Mouse (Mus musculus): ENCODE results near the gene Pde6g. TPM values are rescaled to one million over a fixed set of nuclear protein-coding genes. Genes with fewer than 3 reads are reported as not detected.

Pde6g gene
- polyA plus RNA-seq, 1 experiment from 2014 or later: 0.20 TPM

GRCm38 (mm10) chr11:120493351-120493750, 40.1 kb upstream of the Pde6g start:
- no peaks in the 10 kb centered on the region for H3K27me3 ChIP-seq (ENCODE audit: control insufficient read depth, insufficient read depth, low read length)
- 43% methylated on average over 3 of the region's 3 CpGs for WGBS
- peak overlapping the region; percentile 76; the same call in 1 of the 2 replicates for H3K9ac ChIP-seq (ENCODE audit: low read depth, low read length)
- H3K36me3 ChIP-seq (ENCODE audit: control insufficient read depth, insufficient read depth, low read length): peaks cover 47% of the 10 kb centered on the region
- H3K4me1 ChIP-seq (ENCODE audit: control insufficient read depth, insufficient read depth, low read length): peaks cover 26% of the 10 kb centered on the region
- H3K9me3 ChIP-seq (ENCODE audit: control insufficient read depth, low read length): no peaks in the 10 kb centered on the region
- H3K27ac ChIP-seq (ENCODE audit: low read depth, low read length): peak overlapping the region; percentile 78
- peak overlapping the region; percentile 91 for H3K4me2 ChIP-seq (replicated peaks; ENCODE audit: low read depth, low read length)
- no peak for ATAC-seq (ENCODE audit: low FRiP score, low TSS enrichment)
- peak overlapping the region; percentile 80 for H3K4me3 ChIP-seq (ENCODE audit: low read length)

- no peaks in the 10 kb centered on the region for H3K9me3 ChIP-seq (ENCODE audit: control insufficient read depth, low read length)
- H3K36me3 ChIP-seq (ENCODE audit: control insufficient read depth, insufficient read depth, low read length): peaks cover 47% of the 10 kb centered on the region
- H3K4me1 ChIP-seq (ENCODE audit: control insufficient read depth, insufficient read depth, low read length): peaks cover 26% of the 10 kb centered on the region
- no peaks in the 10 kb centered on the region for H3K27me3 ChIP-seq (ENCODE audit: control insufficient read depth, insufficient read depth, low read length)
- peak overlapping the region; percentile 78 for H3K27ac ChIP-seq (ENCODE audit: low read depth, low read length)
- 25% methylated on average over 3 of the region's 3 CpGs for WGBS
- ATAC-seq (ENCODE audit: low FRiP score, low TSS enrichment): no peak
- H3K4me3 ChIP-seq (ENCODE audit: low read length): peak overlapping the region; percentile 80
- H3K4me2 ChIP-seq (replicated peaks; ENCODE audit: low read depth, low read length): peak overlapping the region; percentile 91
- peak overlapping the region; percentile 76 for H3K9ac ChIP-seq (ENCODE audit: low read depth, low read length)
These were observed 39.5 kb upstream of the Pde6g start for GRCm38 (mm10) chr11:120492878-120493203.

GRCm38 (mm10) chr11:120492024-120492877, 39.0 kb upstream of the Pde6g start:
- peak overlapping the region; percentile 80 for H3K4me3 ChIP-seq (ENCODE audit: low read length)
- peak overlapping the region; percentile 78 for H3K27ac ChIP-seq (ENCODE audit: low read depth, low read length)
- no peaks in the 10 kb centered on the region for H3K9me3 ChIP-seq (ENCODE audit: control insufficient read depth, low read length)
- peaks cover 48% of the 10 kb centered on the region for H3K36me3 ChIP-seq (ENCODE audit: control insufficient read depth, insufficient read depth, low read length)
- H3K27me3 ChIP-seq (ENCODE audit: control insufficient read depth, insufficient read depth, low read length): no peaks in the 10 kb centered on the region
- peak overlapping the region; percentile 76 for H3K9ac ChIP-seq (ENCODE audit: low read depth, low read length)
- whole genome bisulfite sequencing: under 1% methylated on average over 48 of the region's 48 CpGs
- H3K4me2 ChIP-seq (replicated peaks; ENCODE audit: low read depth, low read length): peak overlapping the region; percentile 91
- peak; percentile 60 for ATAC-seq (ENCODE audit: low FRiP score, low TSS enrichment)
- peaks cover 26% of the 10 kb centered on the region for H3K4me1 ChIP-seq (ENCODE audit: control insufficient read depth, insufficient read depth, low read length)

- Histone ChIP-seq H3K4me1 (ENCODE audit: control insufficient read depth, insufficient read depth, low read length) (peaks cover 26% of the 10 kb centered on the region), H3K27ac (ENCODE audit: low read depth, low read length) (peak within 1 kb of the TSS; percentile 78), H3K27me3 (ENCODE audit: control insufficient read depth, insufficient read depth, low read length) (no peaks in the 10 kb centered on the region), H3K4me3 (ENCODE audit: low read length) (peak within 1 kb of the TSS; percentile 80), H3K9ac (ENCODE audit: low read depth, low read length) (peak within 1 kb of the TSS; percentile 76), H3K9me3 (ENCODE audit: control insufficient read depth, low read length) (no peaks in the 10 kb centered on the region), H3K4me2 (replicated peaks; ENCODE audit: low read depth, low read length) (peak within 1 kb of the TSS; percentile 91), H3K36me3 (ENCODE audit: control insufficient read depth, insufficient read depth, low read length) (peaks cover 48% of the 10 kb centered on the region)
- ATAC-seq (ENCODE audit: low FRiP score, low TSS enrichment): peak; percentile 88
- WGBS: 1% methylated on average over 35 of the region's 35 CpGs
These were observed 38.2 kb upstream of the Pde6g start, which contains the start of gene Slc25a10 for GRCm38 (mm10) chr11:120491317-120492023. Gene Slc25a10 (plus strand): TSS chr11:120491840.

DNA sequence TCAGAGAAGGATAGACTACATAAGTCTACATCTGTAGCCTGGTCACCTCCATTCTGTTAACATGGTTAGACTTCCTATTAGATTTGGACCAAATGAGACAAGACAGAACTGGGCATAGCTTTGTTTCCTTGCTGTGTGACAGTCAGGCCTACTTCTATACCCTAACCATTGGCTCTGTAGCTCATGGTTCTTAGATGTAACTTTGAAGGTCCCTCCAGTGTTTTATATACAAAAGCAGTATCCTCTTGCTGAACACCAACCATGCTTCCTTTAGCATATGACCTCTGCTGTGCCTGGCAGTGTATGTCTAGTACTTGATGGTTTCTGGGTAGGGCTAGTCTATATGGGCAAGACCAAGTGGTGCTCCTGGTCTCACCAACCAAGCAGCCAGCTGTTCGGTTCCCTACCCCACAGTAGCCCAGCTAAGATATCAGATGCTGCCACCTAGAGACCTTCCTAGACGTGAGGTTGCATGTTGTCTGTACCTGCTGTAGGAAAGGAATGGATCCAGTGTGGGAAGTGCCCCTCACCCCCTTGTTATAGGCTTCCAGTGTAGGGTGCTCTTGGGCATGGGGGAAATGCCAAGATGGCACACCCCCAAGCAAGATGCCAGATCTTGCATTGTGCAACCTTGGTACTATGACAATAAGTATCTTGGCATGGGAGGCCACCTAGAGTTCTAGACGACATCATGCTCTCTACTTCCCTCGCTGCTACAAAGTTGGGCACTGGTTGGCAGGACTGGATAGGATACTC, 37.2 kb upstream of the Pde6g start:
- Histone ChIP-seq H3K4me2 (replicated peaks; ENCODE audit: low read depth, low read length) (peak overlapping the region; percentile 91; the same call in 1 of the 2 replicates), H3K27ac (ENCODE audit: low read depth, low read length) (peak overlapping the region; percentile 76), H3K4me3 (ENCODE audit: low read length) (peak overlapping the region; percentile 80), H3K9ac (ENCODE audit: low read depth, low read length) (peak overlapping the region; percentile 76; the same call in 1 of the 2 replicates), H3K27me3 (ENCODE audit: control insufficient read depth, insufficient read depth, low read length) (no peaks in the 10 kb centered on the region), H3K9me3 (ENCODE audit: control insufficient read depth, low read length) (no peaks in the 10 kb centered on the region), H3K36me3 (ENCODE audit: control insufficient read depth, insufficient read depth, low read length) (peaks cover 46% of the 10 kb centered on the region), H3K4me1 (ENCODE audit: control insufficient read depth, insufficient read depth, low read length) (peaks cover 29% of the 10 kb centered on the region)
- ATAC-seq (ENCODE audit: low FRiP score, low TSS enrichment): no peak
- 34% methylated on average over 4 of the region's 4 CpGs for WGBS

DNA sequence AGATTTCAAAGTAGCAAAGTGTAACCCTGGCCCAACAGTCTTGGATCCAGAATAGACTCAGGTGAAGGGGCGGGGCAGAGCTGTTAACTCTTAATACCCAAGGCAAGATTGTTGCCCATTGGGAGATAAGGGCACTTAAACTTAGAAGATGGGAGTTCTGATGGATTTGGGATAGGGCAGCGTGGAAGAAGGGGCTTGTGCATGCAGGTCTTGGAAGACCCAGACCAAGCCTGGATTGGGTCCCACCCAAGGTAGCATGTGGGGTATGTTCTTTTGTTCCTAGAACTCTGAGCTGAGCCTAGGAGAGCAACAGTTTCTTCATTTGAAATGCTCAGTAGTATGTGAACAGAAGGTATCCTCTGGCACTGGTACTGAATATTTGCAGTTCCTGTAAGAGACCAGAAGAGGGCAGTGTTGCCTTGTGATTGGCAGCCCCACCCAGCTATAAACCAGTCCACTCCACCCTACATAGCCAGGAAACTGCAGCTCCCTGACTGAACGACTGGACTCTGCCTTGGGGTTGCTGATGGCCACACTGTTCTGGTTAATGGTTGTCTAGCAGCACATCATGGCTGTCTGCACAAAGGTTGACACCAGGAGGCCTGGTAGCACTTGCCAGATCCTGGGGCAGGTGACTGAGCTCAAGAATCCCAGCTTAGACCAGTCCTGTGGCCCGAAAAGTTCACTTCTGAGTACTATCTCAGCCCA, 35.9 kb upstream of the Pde6g start:
- Histone ChIP-seq H3K36me3 (ENCODE audit: control insufficient read depth, insufficient read depth, low read length) (peaks cover 35% of the 10 kb centered on the region), H3K27ac (ENCODE audit: low read depth, low read length) (peak overlapping the region; percentile 76)

DNA sequence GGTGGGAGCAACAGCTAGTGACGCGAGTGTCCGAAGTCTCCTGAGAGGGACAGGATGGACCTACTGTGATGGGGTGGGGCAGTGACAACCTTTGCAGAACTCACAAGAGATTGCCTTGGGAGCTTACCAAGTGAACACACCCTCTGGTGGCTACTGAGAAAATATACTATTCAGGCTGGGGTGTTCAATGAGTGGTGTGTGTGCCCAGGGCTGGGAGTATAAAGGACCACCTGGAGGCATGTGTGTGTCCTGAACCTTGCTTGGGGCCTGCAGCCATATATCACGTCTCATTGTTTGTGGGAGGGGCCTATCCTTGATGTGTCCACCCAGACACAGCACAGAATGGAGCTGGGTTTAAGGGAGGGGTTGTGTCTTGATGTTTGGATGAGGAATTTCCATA, 35.2 kb upstream of the Pde6g start:
- Histone ChIP-seq H3K4me3 (ENCODE audit: low read length) (no peak overlapping the region), H3K4me2 (replicated peaks; ENCODE audit: low read depth, low read length) (no peak overlapping the region), H3K27ac (ENCODE audit: low read depth, low read length) (no peak overlapping the region), H3K9ac (ENCODE audit: low read depth, low read length) (no peak overlapping the region), H3K4me1 (ENCODE audit: control insufficient read depth, insufficient read depth, low read length) (peaks cover 31% of the 10 kb centered on the region), H3K9me3 (ENCODE audit: control insufficient read depth, low read length) (no peaks in the 10 kb centered on the region), H3K36me3 (ENCODE audit: control insufficient read depth, insufficient read depth, low read length) (peaks cover 37% of the 10 kb centered on the region), H3K27me3 (ENCODE audit: control insufficient read depth, insufficient read depth, low read length) (no peaks in the 10 kb centered on the region)
- no peak for ATAC-seq (ENCODE audit: low FRiP score, low TSS enrichment)
- 79% methylated on average over 4 of the region's 4 CpGs for WGBS

More for the DNA sequence above, 35.9 kb upstream of the Pde6g start:
- Histone ChIP-seq H3K4me1 (ENCODE audit: control insufficient read depth, insufficient read depth, low read length) (peaks cover 33% of the 10 kb centered on the region), H3K9me3 (ENCODE audit: control insufficient read depth, low read length) (no peaks in the 10 kb centered on the region), H3K4me3 (ENCODE audit: low read length) (no peak overlapping the region; the same call in 1 of the 2 replicates), H3K9ac (ENCODE audit: low read depth, low read length) (peak overlapping the region; percentile 31; the same call in 1 of the 2 replicates), H3K4me2 (replicated peaks; ENCODE audit: low read depth, low read length) (no peak overlapping the region), H3K27me3 (ENCODE audit: control insufficient read depth, insufficient read depth, low read length) (no peaks in the 10 kb centered on the region)
- WGBS: 54% methylated on average over 4 of the region's 4 CpGs
- ATAC-seq (ENCODE audit: low FRiP score, low TSS enrichment): peak; percentile 22

GRCm38 (mm10) chr11:120485251-120485650, 32.0 kb upstream of the Pde6g start:
- H3K4me2 ChIP-seq (replicated peaks; ENCODE audit: low read depth, low read length): peak overlapping the region; percentile 84
- 6% methylated on average over 10 of the region's 10 CpGs for WGBS
- H3K4me1 ChIP-seq (ENCODE audit: control insufficient read depth, insufficient read depth, low read length): peaks cover 13% of the 10 kb centered on the region
- no peak for ATAC-seq (ENCODE audit: low FRiP score, low TSS enrichment)
- H3K9me3 ChIP-seq (ENCODE audit: control insufficient read depth, low read length): no peaks in the 10 kb centered on the region
- peaks cover 67% of the 10 kb centered on the region for H3K36me3 ChIP-seq (ENCODE audit: control insufficient read depth, insufficient read depth, low read length)
- peak overlapping the region; percentile 70; the same call in 1 of the 2 replicates for H3K27ac ChIP-seq (ENCODE audit: low read depth, low read length)
- no peaks in the 10 kb centered on the region for H3K27me3 ChIP-seq (ENCODE audit: control insufficient read depth, insufficient read depth, low read length)
- peak overlapping the region; percentile 94 for H3K9ac ChIP-seq (ENCODE audit: low read depth, low read length)
- H3K4me3 ChIP-seq (ENCODE audit: low read length): peak overlapping the region; percentile 89
